Mouse (Mus musculus): ENCODE measurements around the gene Slc25a43.

Slc25a43 gene

DNA sequence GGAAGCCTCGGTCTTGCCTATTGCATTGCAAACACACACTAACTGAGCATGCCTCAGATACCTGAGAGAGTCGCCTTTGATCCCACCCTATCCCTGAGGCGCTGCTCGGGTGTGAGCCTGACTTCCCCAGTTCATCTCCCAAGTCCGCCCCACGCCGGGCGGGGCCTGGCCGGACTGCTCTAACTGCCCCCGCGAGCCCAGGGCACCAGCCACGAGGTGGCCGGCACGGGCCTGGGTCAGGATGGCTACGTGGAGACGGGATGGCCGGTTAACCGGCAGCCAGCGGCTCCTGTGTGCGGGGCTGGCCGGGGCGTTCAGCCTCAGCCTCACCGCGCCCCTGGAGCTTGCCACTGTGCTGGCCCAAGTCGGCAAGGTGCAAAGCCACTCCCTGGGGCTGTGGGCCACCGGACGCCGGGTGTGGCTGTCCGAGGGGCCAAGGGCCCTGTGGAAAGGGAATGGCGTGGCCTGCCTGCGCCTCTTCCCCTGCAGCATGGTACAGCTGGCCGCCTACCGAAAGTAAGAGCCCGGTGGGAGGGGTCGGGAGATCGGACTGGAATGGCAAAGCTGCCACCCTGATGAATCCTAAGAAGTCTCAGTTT lies at the start of gene Slc25a43:
Gene Slc25a43, plus strand, starts transcription at position 157 of the 599 bp plus-strand sequence.
- 10% methylated on average over 23 of the region's 36 CpGs for WGBS

DNA sequence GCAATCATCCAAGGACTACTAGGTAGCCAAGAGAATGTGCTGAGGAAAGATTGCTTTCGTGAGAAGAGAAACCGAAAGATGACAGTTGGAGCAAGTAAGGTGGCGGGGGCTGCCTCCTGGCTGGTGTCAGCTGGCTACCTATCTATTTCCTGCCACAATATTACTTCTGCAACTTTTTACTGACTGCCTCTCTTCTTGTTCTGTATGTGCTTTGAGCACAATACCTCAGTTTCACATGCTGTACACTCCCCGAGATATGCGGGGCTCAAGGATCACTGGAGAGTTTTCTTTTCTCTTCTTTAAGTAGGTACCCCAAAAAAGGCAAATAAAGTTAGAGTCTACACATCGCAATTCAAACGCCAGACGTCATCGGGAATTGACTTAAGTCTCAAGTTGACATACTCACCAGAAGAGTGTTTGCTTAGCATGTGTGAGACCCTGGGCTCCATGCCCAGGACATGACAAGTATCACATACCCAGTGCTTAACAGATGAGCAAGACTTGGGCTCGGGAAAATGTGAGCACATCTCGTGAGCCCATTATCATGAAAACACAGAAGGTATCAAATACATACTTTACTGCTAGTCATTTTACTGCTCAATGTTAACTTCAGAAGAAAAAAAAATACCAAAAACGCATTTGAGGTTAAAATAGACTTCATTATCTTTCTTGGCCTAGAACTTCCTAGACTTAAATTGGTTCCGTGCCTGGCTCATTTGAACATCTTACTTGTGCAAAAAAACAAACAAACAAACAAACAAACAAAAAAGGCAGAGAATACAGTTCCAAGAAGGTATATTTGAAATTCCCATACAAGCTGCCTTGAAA lies 3.1 kb upstream of the Slc25a43 start:
- 68% methylated on average over 13 of the region's 13 CpGs for WGBS

DNA sequence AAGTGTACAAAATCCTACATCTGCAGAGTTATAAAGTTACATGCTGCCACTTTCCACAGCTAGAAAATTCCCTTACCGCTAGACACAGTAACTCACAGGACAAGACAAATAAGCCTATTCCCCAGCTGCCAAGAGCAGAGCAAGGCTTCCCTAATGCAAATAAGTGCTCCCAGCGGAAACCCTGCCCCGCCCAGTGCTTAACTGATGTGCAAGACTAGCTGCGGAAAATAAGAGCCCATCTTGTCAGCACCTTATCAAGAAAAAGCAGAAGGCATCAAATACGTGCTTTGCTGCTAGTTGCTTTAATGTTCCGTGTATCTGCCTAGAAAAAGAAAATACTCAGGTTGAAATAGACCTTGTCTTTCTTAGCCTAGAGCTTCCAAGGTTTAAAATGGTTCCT lies 2.2 kb upstream of the Slc25a43 start:
- WGBS: 65% methylated on average over 6 of the region's 6 CpGs

DNA sequence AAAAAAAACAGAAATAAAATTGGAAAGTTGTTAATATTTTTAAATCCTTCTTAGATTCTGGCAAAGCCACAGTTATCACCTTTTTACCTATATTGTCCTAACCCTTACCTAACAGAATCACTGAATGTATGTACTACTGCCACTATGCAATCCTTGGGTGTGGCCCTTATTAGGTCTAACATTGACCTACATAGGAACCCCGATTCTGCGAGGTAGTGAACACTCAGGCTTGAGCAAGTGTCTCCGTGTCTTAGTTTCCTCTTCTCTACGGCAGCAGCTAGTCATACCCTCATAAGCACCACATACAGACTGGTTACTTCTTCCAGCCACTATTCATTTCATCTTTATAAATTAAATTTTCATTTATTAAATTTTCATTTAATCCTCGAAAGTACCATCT lies 715 bp upstream of the Slc25a43 start:
- 98% methylated on average over 5 of the region's 5 CpGs for WGBS

DNA sequence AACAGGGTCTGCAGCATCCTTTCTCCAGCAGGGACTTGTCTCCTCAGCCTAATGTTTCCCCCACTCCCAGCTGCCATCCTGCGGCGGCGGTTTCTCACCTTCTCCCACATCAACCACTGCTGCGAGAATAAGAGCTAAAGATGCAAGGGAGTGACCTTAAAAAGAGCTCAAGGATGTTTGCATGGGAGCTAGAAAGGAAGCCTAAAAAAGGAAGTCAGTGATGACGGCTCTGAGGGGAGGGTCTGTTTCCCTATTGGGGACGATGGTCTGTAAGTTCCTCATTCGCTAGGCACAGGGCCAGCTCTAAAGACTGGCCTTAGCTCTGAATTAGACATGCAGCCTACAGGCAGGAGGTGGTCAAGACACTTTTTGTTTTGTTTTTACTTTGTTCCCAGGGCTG lies 1.3 kb downstream of the Slc25a43 start:
- 33% methylated on average over 7 of the region's 7 CpGs for WGBS

DNA sequence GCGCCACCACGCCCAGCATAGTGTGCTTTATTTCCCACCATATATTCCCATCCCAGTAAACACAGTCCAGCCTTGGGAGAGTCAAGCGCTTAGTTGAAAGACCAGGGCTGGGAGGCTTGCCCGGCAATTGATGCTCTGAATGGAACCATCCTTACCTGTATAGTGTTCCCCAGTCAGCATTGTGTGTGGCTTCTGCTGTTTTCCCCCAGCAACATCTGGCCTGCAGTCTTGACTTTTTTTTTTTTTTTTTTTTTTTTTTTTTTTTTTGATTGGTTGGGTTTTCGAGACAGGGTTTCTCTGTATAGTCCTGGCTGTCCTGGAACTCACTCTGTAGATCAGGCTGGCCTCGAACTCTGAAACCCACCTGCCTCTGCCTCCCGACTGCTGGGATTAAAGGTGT lies 1.9 kb downstream of the Slc25a43 start:
- 93% methylated on average over 6 of the region's 7 CpGs for WGBS

DNA sequence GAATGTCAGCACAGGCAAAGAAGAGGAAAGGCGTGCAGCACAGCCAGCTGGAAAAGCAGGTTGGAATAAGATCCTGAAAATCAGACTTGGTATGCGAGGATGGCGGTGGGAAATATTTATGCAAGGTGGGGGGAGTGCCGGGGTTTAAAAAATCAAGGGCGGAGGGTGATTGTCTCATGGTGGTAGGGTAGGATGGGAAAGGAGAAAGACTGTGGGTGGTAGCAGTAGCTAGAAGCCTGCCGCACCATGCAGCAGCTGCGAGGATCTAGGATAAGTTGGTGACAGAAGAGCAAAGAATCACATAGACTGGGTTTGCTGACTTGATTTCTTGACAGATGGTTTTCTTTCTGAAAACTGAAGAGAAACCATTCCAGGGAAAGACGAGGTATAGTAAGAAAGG lies 3.3 kb downstream of the Slc25a43 start:
- WGBS: 41% methylated on average over 8 of the region's 8 CpGs

DNA sequence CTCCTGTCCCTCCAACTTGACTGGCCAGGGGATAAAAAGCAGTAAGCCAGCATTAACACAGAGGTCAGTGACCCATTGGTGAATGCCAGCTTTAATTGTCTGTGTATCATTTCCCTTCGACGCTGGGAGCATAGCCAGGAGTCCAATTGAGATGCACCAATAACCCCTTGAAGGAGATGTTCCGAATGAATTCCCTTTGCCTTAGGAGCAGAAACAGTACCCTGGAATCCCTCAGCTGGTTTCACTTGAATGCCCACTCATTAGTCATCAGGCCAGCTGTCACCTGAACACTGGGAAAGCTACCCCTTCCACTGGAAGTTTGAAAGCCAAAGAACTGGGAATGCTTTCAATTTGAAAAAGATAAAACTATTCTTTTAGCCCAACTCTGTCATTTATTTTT lies 5.1 kb downstream of the Slc25a43 start:
- 57% methylated on average over 3 of the region's 3 CpGs for WGBS

DNA sequence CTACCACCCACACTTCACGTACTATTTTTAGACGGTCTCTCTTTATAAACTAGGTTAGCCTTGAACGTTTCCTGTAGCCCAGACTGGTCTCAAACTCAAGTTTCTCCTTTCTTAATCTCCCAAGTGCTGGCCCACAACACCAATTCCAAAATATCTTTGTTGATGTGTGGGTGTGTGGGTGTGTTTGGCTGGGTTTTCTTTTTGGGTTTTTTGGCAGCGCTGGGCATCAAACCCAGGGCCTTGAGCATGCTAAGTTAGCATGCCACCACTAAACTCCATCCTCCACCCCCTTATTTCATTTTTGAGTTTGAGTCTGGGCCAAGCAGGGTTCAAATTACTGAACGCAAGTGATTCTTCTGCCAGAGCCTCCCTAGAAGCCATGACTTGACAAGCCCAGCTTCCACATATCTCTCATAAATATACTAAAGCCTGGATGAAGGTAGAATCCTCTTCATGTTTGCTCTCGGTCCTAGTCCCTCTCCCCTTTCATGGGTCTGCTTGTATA lies 5.9 kb downstream of the Slc25a43 start:
- 35% methylated on average over 6 of the region's 6 CpGs for WGBS

DNA sequence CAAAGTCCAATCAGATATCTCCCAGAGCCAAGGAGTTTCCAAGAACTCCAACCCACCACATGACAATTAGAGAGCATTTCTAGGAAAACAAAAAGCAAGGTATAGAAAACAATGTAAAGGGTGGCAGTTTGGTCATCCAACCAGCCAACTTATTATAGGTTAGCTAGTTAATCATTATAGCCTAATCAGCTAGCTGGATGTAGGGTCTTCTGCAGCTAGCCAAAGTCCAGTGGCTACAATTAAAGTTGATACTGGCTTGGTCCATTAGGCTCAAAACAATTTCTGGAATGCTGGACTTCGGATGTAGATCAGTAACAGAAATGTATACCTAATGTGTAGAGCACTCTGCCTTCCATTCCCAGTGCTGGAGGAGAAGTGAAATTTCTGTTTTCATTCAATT lies 7.1 kb downstream of the Slc25a43 start:
- 88% methylated on average over 1 of the region's 1 CpGs for WGBS

DNA sequence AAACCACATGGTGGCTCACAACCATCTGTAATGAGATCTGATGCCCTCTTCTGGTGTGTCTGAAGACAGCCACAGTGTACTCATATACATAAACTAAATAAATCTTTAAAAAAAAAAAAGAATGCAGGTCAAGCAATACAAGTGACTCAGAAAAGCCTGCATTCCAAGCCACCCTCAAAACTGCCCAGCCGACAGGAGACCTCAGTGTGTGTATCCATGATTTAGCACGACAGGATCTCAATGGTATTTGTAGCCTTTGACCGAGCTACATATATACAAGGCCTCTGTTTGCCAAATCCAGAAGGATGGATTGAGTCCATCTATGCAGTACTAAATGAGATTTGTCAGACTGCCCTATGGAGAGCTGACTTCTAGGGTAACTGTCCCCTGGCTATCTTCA lies 9.1 kb downstream of the Slc25a43 start:
- 100% methylated on average over 3 of the region's 3 CpGs for whole genome bisulfite sequencing

DNA sequence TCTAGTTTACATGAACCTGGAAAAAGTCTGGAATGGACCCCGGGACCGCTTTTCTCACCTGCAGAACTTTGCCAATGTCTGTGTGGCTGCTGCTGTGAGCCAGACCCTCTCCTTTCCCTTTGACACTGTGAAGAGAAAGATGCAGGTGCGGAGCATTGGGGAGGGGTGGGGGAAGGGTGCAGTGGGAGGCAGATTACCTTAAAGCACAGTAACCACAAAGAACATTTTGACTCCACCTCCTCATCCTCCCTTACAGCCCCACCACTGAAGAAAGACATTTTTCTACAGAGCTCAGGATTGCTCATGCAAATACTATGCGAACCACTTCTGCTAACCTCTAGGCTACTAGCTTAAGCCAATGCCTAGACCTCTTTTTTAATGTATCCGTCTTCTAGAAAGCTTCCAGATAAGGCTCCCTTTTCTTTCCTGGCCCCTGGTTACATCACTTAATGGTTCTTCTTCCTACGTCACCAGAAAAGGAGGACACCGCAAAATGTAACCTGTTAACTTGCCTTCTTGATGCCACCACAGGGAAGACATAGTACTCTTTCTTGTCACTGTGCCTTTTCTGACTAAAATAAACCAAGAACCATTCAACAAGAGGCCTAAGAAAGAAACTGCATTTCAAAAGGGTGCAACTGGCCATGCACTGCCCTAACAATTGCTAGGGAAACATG lies 14.5 kb downstream of the Slc25a43 start:
- WGBS: 89% methylated on average over 7 of the region's 7 CpGs

DNA sequence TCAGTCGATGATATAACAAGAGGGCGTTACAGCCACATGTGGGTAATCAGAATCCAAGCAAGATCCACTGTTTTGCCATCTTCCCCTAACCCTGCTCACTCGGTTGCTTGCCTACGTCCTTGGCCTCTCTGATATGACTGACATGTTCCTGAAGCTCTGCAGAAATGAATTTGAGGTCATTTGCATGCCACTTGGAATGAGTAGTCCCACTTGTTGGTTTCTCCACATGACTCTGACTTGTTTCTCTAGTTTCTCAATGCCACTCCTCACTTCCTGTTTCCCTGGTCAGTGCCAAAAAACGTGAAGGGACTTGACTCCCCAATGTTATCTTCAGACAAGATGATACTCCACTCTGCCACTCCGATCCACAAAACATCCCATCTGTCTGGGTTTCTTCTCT lies 15.1 kb downstream of the Slc25a43 start:
- 76% methylated on average over 6 of the region's 6 CpGs for WGBS

DNA sequence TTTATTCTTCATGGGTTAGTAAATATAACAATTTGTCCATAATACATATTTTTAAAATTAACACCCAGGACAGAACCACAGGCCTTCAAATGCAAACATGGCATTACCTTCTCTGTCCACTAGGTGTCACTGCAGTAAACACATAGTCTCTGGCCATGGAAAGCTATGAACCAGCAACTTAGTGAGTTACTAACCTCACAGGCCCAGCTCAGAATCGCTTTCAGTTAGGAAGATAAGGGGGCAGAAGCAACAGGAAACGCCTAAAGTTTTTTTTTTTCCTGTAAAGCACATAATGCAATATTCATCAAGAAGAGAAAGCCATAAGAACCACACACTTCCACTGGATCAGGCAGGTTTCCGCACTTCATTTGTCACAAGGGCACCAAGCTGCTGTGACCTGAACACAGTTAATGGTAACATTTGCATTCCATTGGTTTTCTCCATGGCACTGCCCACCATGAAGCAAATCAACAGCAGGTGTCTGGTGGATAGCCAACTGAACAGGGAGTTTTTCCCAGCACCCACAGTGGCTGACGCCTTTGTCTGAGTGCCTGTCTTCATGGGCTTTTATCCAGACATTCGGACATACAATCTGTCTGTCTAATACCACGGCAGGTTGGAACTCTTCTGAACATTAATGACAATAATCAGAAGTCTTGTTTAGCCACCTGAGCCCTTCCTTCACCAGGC lies 17.6 kb downstream of the Slc25a43 start:
- 49% methylated on average over 6 of the region's 6 CpGs for WGBS

DNA sequence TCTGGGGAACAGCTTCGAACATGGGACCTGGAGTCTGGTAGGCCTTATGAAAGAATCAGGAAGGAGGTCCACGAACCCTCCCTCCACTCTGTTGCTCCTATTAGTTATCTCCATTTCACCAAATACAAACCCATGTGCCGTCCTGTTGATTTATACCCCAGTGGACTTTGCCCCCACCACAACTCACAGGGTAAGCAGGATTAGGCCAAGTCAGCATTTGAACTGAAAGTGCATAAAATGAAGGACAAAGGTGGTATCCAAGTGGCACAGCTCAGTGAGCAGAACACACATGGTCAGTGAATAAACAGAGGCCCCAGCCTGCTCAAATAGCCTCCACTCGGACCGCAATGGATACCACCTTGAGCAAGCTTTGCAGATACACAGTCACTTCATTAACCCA lies 18.8 kb downstream of the Slc25a43 start:
- 95% methylated on average over 5 of the region's 5 CpGs for WGBS

DNA sequence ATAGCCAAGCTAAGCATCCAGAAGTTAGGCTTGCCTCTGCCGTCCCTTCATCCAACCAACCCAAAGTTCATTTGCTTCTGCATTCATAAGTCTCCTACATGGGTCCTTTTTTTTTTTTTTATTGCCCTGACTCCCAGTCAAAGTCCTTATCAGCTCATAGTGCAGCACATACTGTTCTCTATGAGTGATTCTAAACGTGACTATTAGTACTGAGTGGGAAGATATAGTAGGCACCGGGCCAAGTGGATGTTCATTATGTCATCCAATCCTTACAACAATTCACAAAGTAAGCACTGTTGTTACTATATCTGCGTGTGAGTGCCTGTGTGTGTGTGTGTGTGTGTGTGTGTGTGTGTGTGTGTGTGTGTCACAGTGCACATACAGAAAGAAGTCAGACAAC lies 19.4 kb downstream of the Slc25a43 start:
- 60% methylated on average over 4 of the region's 4 CpGs for WGBS

DNA sequence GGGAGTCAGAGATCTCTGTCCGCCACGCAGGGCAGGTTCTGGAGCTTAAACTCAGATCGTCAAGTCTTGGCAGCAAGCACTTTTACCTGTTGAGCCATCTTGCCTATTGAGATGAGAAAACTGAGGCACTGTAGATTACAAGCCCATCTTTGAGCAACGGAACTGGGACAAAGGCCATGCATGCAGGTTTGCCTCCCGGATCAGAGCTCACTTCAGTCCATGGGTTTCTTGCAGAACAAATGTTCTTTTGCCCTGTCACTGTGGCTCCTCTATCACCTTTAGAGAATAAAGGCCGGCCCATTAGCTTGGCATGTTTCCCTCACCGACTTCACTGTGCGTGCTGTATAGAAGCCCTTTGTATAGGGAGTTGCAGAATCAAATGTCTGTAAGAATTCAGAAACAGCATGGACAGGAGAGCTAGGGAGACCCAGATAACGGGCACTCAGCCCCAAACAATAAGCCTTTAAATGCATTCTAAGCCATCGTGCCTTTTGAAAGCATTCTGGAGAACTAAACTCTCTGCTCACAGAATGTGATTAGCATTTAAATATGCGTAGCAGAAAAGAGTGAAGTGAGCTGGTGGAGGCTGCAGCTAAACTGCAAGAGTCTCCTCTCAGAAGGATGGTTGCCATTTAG lies 20.0 kb downstream of the Slc25a43 start:
- 53% methylated on average over 11 of the region's 11 CpGs for WGBS

DNA sequence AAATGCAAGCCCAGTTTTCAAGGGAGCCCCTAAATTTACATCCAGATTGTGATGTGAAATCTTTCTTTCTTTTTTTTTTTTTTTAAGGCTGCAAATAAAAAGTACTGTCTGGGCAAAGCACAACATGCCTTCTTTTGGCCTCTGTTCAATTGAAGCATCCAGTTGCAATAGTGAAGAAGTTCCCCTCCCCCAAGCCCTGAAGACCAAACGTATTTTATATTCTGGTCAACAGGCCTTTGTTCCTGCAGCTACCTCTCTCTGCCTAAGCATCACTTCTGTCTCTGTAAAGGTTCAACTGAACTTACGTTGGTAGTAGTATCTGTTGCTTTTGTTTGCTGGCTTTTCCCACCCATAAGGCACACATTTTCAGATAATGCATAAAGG lies 20.5 kb downstream of the Slc25a43 start:
- 60% methylated on average over 2 of the region's 2 CpGs for WGBS

DNA sequence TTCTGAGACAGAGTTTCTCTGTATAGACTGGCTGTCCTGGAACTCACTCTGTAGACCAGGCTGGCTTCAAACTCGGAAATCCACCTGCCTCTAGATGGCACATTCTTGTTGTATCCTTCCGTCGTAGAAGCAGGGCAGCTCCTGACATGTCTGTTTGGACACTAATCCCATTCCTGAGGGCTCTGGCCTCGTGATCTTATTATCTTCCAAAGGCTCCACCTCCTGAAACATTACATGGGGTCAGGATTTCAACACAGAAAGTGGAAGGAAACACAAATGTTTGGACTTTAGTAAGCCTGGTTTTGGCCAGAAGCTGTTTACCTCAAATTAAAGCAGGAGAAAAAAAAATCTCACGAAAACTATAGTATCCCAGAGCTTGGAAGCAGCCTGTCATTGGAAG lies 23.9 kb downstream of the Slc25a43 start:
- 71% methylated on average over 5 of the region's 5 CpGs for WGBS

DNA sequence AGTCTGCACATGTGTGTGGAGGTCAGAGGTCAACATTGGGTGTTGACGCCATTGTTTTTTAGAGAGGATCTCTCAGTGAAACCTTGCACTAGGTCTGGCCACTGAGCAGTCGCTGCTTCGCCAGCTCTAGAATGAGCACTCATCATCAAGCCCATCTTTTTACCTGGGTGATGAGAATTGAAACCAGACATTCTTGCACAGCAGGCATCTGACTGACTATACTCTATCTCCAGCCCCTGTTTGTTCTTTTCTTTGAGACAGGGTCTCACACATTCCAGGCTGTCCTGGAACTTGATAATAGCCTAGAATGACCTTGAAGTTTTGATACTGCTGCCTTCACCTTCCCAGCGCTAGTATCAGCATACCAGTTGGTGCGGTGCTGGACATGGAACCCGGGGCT lies 29.1 kb downstream of the Slc25a43 start:
- 95% methylated on average over 6 of the region's 6 CpGs for WGBS

DNA sequence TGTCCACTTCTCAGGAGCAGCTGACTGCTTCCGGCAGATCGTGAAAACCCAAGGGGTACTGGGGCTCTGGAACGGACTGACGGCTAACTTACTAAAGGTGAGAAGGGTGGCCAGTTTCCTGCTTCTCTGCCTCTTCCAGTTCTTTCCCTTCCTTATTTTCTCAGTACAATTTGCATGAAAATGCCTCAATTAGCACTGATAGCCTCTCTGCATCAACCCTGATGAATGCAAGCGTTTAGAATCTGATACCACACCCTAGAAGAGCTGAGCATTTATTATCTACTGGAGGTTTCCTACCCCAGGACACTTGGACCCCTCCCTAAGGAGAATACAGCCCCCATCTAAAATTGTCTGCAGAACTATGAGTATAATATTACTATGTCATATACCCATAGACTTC lies 32.1 kb downstream of the Slc25a43 start:
- WGBS: 90% methylated on average over 5 of the region's 5 CpGs

DNA sequence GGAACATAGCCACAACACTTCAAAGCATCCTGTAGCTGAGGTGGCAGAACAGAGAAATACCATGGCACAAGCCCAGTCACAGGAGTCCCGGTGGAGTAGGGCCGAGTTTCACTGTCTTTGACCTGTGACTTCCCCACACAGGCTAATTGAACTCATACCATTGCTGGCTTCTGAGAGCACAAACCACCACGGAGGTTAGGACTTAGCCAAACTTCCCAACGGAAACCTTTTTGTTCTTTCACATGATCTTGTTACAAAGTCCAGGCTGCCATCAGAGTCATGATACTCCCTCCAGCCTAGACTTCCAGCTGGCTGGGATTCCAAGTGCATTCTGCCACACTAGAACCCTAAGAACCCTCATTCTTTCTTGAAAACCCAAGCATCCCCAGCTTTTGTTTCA lies 34.2 kb downstream of the Slc25a43 start:
- 71% methylated on average over 4 of the region's 4 CpGs for WGBS

Measured in cerebral cortex, adult 2 months (tissue).